Mouse (Mus musculus) T-cell, adult 2 months (primary cell): Measurements from ENCODE around the gene Ifngr2.

Source experiments
- DNase-seq: peaks from one replicate; pipeline ENCODE4 v3.0.0; 2022; ENCODE audit warnings: low spot score

The Ifngr2 gene

GRCm38 (mm10) chr16:91565292-91565951 is 18.6 kb downstream of the Ifngr2 start:
- no peak for DNase-seq

DNA sequence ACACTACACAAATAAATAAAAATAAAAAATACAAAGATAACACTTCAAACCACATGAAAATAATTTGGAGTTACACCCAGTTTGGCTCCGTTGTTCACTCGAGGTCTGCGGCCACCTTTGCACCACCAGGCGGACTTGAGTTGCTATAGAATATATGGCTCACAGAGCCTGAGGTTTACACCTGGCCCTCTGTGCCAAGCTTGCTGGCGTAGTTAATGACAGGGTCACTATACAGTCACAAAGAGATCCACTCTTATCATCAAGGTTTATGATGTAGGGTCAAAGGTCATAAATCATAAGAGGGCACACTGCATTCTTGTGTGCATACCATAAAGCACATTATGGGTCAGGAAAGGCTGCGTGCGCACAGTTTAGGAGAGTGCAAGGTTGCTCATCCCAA is 19.1 kb downstream of the Ifngr2 start:
- no peak for DNase-seq

- no peak for DNase-seq
These were observed 22.1 kb downstream of the Ifngr2 start for GRCm38 (mm10) chr16:91568960-91569359.

DNA sequence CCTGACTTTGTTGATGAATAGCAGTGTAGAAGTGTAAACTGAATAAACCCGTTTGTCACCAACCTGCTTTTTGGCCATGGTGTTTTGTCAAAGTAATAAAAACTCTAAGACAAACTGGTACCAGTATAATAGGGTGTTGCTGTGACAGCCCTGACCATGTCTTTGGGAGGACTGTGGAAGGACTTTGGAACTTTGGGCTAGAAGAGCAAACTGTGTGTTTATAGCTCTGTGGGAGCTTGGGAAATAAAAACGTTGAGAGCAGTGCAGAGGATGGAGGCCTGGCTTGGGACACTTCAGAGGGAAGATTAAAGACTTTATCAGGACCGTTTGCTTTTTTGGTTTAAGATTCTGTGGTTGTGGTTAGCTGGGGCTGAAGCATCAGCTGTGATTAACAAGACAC is 24.2 kb downstream of the Ifngr2 start:
- no peak for DNase-seq

- DNase-seq, result no peak
These were observed 28.3 kb downstream of the Ifngr2 start for GRCm38 (mm10) chr16:91575151-91575550.

GRCm38 (mm10) chr16:91578980-91579720 is 32.3 kb downstream of the Ifngr2 start:
- DNase-seq, result no peak

DNA sequence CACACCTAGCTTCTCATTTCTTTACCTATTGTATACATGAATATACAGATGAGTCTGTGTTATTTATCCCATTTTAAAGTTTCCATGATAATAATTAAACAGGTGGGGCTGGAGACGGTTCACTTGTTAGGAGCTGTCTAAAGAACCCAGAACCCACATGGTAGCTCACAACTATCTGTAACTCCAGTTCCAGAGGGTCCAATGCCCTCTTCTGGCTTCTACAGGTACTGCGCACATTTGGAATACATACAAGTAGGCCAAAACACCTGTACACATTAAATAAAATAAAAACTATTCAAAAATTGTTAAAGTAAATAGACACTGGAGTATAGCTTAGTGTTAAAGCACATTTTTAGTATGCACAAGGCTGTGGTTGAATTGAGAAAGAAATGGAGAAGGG is 35.4 kb downstream of the Ifngr2 start:
- peak; percentile 51 for DNase-seq

GRCm38 (mm10) chr16:91585617-91586016 is 38.7 kb downstream of the Ifngr2 start:
- DNase-seq, result no peak

DNA sequence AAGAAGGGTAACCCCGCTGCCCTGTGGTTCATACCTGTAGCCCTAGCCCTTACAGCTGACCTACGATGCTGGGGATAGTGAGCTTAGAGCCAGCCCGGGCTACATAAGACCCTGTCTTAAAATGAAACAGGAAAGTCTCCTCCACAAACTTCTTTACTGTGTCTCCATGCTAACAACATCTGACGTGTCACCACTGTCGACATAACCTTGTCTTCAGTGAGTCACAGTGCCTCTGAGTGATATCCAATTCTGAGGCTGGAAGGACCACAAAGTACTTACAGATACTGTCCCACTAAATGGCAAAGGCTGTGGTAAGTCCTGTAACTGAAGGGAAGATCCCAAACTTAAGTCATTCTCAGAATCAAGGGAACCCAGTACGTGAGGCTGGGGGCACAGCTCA is 39.4 kb downstream of the Ifngr2 start:
- DNase-seq, result no peak

- no peak for DNase-seq
These were observed 41.0 kb downstream of the Ifngr2 start for GRCm38 (mm10) chr16:91587730-91588453.

- no peak for DNase-seq
These were observed 41.8 kb downstream of the Ifngr2 start for GRCm38 (mm10) chr16:91588703-91589102.

- DNase-seq, result no peak
These were observed 45.3 kb downstream of the Ifngr2 start for GRCm38 (mm10) chr16:91592162-91592561.

GRCm38 (mm10) chr16:91593262-91593661 is 46.4 kb downstream of the Ifngr2 start:
- DNase-seq, result no peak

- no peak for DNase-seq
These were observed 48.2 kb downstream of the Ifngr2 start for GRCm38 (mm10) chr16:91595076-91595475.

- peak; percentile 63 for DNase-seq
These were observed 49.5 kb downstream of the Ifngr2 start for GRCm38 (mm10) chr16:91596397-91596778.

- peak; percentile 40 for DNase-seq
These were observed 50.2 kb downstream of the Ifngr2 start for GRCm38 (mm10) chr16:91596779-91597671.

- DNase-seq, result peak; percentile 98
These were observed 50.8 kb downstream of the Ifngr2 start, which contains the start of gene Tmem50b for GRCm38 (mm10) chr16:91597672-91598010. Tmem50b (minus strand) TSS chr16:91597800.

DNA sequence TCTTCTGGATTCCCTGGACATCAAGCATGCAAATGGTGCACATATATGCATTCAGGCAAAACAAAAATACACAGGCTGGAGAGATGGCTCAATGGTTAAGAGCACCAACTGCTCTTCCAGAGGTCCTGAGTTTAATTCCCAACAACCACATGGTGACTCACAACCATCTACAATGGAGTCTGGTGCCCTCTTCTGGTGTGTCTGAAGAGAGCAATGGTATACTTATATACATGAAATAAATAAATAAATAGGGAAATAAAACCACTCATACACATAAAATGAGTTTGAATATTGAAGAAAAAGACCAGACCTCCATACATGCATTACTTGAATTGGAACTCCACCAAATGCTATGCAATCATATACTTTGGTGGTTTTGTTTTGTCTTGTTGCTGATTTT is 52.4 kb downstream of the Ifngr2 start:
- no peak for DNase-seq

GRCm38 (mm10) chr16:91601081-91601480 is 54.2 kb downstream of the Ifngr2 start:
- DNase-seq, result no peak

GRCm38 (mm10) chr16:91601693-91602092 is 54.8 kb downstream of the Ifngr2 start:
- no peak for DNase-seq

DNA sequence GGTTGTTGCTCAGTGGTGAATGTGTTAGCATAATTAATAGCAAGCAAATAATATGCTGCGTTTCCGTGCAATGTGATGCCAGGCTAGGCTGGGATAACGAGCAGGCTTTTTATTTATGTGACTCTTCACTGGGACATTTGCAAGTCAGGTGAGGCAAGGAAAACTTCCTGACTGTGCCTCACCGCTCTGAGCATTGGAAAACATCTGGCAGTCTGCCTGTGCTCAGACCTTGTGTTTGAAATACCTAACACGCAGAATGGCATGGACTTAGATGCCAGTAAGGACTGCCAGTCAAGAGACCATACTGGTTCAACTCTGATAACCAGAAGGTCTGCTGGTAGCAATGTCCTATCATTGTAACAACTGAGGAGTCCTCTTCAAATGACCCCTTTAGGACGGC is 58.3 kb downstream of the Ifngr2 start:
- DNase-seq, result no peak

DNA sequence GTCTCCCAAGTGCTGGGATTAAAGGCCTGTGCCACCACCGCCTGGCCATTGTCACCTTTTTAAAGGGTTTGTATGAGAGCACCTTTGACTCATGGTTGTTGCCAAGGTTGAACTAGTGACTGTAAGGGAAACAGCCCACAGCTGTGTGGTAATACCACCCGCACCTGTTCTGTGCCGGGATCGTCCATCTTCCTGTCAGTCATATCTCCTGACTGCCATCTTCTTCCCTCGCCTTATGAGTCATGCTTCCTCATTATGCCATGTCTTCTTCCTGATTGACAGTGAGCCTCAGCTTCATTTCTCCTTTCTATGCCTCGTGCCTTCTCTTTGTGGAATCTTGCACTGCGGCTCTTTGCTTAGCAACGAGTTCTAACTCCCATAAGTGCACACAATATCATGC is 60.1 kb downstream of the Ifngr2 start:
- no peak for DNase-seq
